ENCODE assay signal across 8 mouse cellular contexts in the genomic region with DNA sequence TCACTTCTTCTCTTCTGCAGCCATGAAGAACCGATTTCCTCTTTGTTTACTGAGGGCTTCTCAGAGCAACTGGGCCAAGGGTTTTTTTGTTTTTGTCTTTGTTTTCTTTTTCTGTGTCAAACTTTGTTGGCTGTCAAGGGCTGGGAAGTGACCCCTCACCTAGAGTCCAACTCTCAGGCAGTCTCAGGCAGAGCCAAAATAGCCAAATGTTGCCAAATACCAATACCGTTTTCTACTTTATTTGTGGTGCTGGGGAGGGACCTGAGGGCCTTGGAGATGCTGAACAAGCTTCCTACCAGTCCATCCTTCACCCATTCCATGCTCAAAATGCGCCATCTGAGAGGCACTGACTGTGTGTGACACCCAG. TPM values are rescaled to one million over a fixed set of nuclear protein-coding genes. Genes with fewer than 3 reads are reported as not detected.
DNase-seq lines count a peak whose midpoint lies in the region; ATAC-seq and TF ChIP-seq lines count a peak whose summit lies in the region.

No protein-coding gene starts in this region.

- 40% methylated on average over 3 of the region's 3 CpGs for WGBS in embryonic facial prominence, embryonic 10.5 days
- WGBS in hindbrain, embryonic 11.5 days = 46% methylated on average over 3 of the region's 3 CpGs
- 51% methylated on average over 3 of the region's 3 CpGs for WGBS in midbrain, embryonic 14.5 days

- peaks cover 73% of the 10 kb centered on the region for H3K4me1 ChIP-seq in embryonic facial prominence, embryonic 10.5 days
- peaks cover 12% of the 10 kb centered on the region for H3K4me1 ChIP-seq in hindbrain, embryonic 11.5 days (replicated peaks; ENCODE audit: control insufficient read depth, insufficient read depth, low read length)
- H3K4me1 ChIP-seq in midbrain, embryonic 14.5 days (ENCODE audit: control insufficient read depth, insufficient read depth, low read length) = peaks cover 12% of the 10 kb centered on the region; the same call in 1 of the 2 replicates

- no peak overlapping the region for H3K4me3 ChIP-seq in layer of hippocampus, adult 2 months
- no peak overlapping the region for H3K4me3 ChIP-seq in embryonic facial prominence, embryonic 10.5 days
- H3K4me3 ChIP-seq in hindbrain, embryonic 11.5 days (ENCODE audit: low read depth, low read length) = no peak overlapping the region
- H3K4me3 ChIP-seq in midbrain, embryonic 14.5 days (replicated peaks; ENCODE audit: low read depth, low read length) = no peak overlapping the region

- no peak overlapping the region for H3K4me2 ChIP-seq in hindbrain, embryonic 11.5 days (replicated peaks; ENCODE audit: low read depth, low read length)
- no peak overlapping the region for H3K4me2 ChIP-seq in midbrain, embryonic 14.5 days (ENCODE audit: low read length)

- no peaks in the 10 kb centered on the region for H3K9me3 ChIP-seq in embryonic facial prominence, embryonic 10.5 days
- no peaks in the 10 kb centered on the region for H3K9me3 ChIP-seq in hindbrain, embryonic 11.5 days (ENCODE audit: control insufficient read depth, low read length)
- H3K9me3 ChIP-seq in midbrain, embryonic 14.5 days (ENCODE audit: control insufficient read depth, low read length) = no peaks in the 10 kb centered on the region

- H3K27me3 ChIP-seq in embryonic facial prominence, embryonic 10.5 days (replicated peaks; ENCODE audit: low read depth, poor library complexity, severe bottlenecking) = no peaks in the 10 kb centered on the region
- no peaks in the 10 kb centered on the region for H3K27me3 ChIP-seq in hindbrain, embryonic 11.5 days (ENCODE audit: control insufficient read depth, insufficient read depth, low read length)
- no peaks in the 10 kb centered on the region for H3K27me3 ChIP-seq in midbrain, embryonic 14.5 days (ENCODE audit: control insufficient read depth, insufficient read depth, low read length)

- no peak for DNase-seq in layer of hippocampus, adult 2 months (ENCODE audit: low spot score in 2 of 2)
- no peak for DNase-seq in layer of hippocampus, adult 18-20 months (ENCODE audit: low spot score in 2 of 2)
- no peak for DNase-seq in embryonic facial prominence, embryonic 10.5 days (ENCODE audit: low spot score)
- DNase-seq in hindbrain, embryonic 11.5 days (ENCODE audit: low spot score) = no peak
- no peak for DNase-seq in midbrain, embryonic 14.5 days
- DNase-seq in adrenal gland, adult 18-20 months (ENCODE audit: low spot score in 2 of 2) = no peak
- DNase-seq in natural killer cell, adult 2 months (ENCODE audit: low spot score in 2 of 2) = no peak

- TF ChIP-seq CTCF in layer of hippocampus, adult 2 months (conservative IDR thresholded peaks at IDR 0.05) = no peak

- no peaks in the 10 kb centered on the region for H3K36me3 ChIP-seq in embryonic facial prominence, embryonic 10.5 days (replicated peaks)
- no peaks in the 10 kb centered on the region for H3K36me3 ChIP-seq in hindbrain, embryonic 11.5 days (ENCODE audit: control insufficient read depth, insufficient read depth, low read length)
- H3K36me3 ChIP-seq in midbrain, embryonic 14.5 days (ENCODE audit: control insufficient read depth, insufficient read depth, low read length) = no peaks in the 10 kb centered on the region

- H3K9ac ChIP-seq in hindbrain, embryonic 11.5 days (ENCODE audit: low read depth, low read length) = no peak overlapping the region
- no peak overlapping the region for H3K9ac ChIP-seq in midbrain, embryonic 14.5 days (replicated peaks; ENCODE audit: low read length)

- no peak for ATAC-seq in hindbrain, embryonic 11.5 days (ENCODE audit: low FRiP score)
- no peak for ATAC-seq in midbrain, embryonic 14.5 days (ENCODE audit: low FRiP score, low TSS enrichment)
- no peak for ATAC-seq in megakaryocyte-erythroid progenitor cell, adult 5-6 weeks (replicated peaks; ENCODE audit: low FRiP score, low TSS enrichment, poor library complexity, severe bottlenecking)

- H3K27ac ChIP-seq in layer of hippocampus, adult 2 months = peak overlapping the region; percentile 85
- H3K27ac ChIP-seq in embryonic facial prominence, embryonic 10.5 days (replicated peaks) = peak overlapping the region; percentile 87
- peak overlapping the region; percentile 89 for H3K27ac ChIP-seq in hindbrain, embryonic 11.5 days (ENCODE audit: low read depth, low read length)
- 0 out of 2 replicates have a peak overlapping the region, but pooled peaks have one; percentile 65 for H3K27ac ChIP-seq in midbrain, embryonic 14.5 days (replicated peaks; ENCODE audit: low read depth, low read length)

RNA-seq across cellular contexts. Expression of gene Fgr, which starts 14.2 kb away (rescaled TPM):
- under 1 TPM in 1 of 2 experiments, not detected in 1; 0.12 TPM for total RNA-seq in layer of hippocampus, adult 2 months (2021)
- total RNA-seq in layer of hippocampus, adult 18-20 months (2021) = under 1 TPM; 0.13 to 0.35 TPM
- polyA plus RNA-seq in embryonic facial prominence, embryonic 10.5 days (2016; fragmentation: Nextera tagmentation; extraction: Ambion mirVana) = 0.16 and 0.21 TPM in 2 replicates
- polyA plus RNA-seq in hindbrain, embryonic 11.5 days (2014; fragmentation: Nextera tagmentation; extraction: Ambion mirVana) = 0.08 and 0.34 TPM in 2 replicates
- polyA plus RNA-seq in midbrain, embryonic 14.5 days (2014; fragmentation: Nextera tagmentation; extraction: Ambion mirVana) = 0.08 TPM in 1 of 2 replicates, not detected in the other
- under 1 TPM; 0.43 to 0.58 TPM for total RNA-seq in adrenal gland, adult 18-20 months (2021)
- 2.8 TPM in 1 of 2 replicates, not detected in the other for total RNA-seq in megakaryocyte-erythroid progenitor cell, adult 5-6 weeks (2014; fragmentation: Nextera tagmentation)
- 0.30 and 0.33 TPM in 2 replicates for total RNA-seq in megakaryocyte-erythroid progenitor cell, adult 5-6 weeks (2017)

RNA-seq across cellular contexts. Expression of gene Fam76a, which starts 37.3 kb away (rescaled TPM):
- total RNA-seq in layer of hippocampus, adult 2 months (2021) = 10 to 100 TPM; 51.2 to 54.5 TPM
- total RNA-seq in layer of hippocampus, adult 18-20 months (2021) = 10 to 100 TPM; 53.1 to 60.5 TPM
- 31.0 and 32.1 TPM in 2 replicates for polyA plus RNA-seq in embryonic facial prominence, embryonic 10.5 days (2016; fragmentation: Nextera tagmentation; extraction: Ambion mirVana)
- 29.7 and 31.9 TPM in 2 replicates for polyA plus RNA-seq in hindbrain, embryonic 11.5 days (2014; fragmentation: Nextera tagmentation; extraction: Ambion mirVana)
- polyA plus RNA-seq in midbrain, embryonic 14.5 days (2014; fragmentation: Nextera tagmentation; extraction: Ambion mirVana) = 41.9 and 47.5 TPM in 2 replicates
- total RNA-seq in adrenal gland, adult 18-20 months (2021) = 10 to 100 TPM; 25.2 to 26.1 TPM
- 20.0 and 23.9 TPM in 2 replicates for total RNA-seq in megakaryocyte-erythroid progenitor cell, adult 5-6 weeks (2014; fragmentation: Nextera tagmentation)
- total RNA-seq in megakaryocyte-erythroid progenitor cell, adult 5-6 weeks (2017) = 23.2 and 26.7 TPM in 2 replicates

RNA-seq across cellular contexts. Expression of gene Ahdc1, which starts 51.4 kb away (rescaled TPM):
- 100 to 1,000 TPM; 108 to 113 TPM for total RNA-seq in layer of hippocampus, adult 2 months (2021)
- 100 to 1,000 TPM; 114 to 116 TPM for total RNA-seq in layer of hippocampus, adult 18-20 months (2021)
- polyA plus RNA-seq in embryonic facial prominence, embryonic 10.5 days (2016; fragmentation: Nextera tagmentation; extraction: Ambion mirVana) = 11.5 and 11.6 TPM in 2 replicates
- 6.8 and 9.0 TPM in 2 replicates for polyA plus RNA-seq in hindbrain, embryonic 11.5 days (2014; fragmentation: Nextera tagmentation; extraction: Ambion mirVana)
- polyA plus RNA-seq in midbrain, embryonic 14.5 days (2014; fragmentation: Nextera tagmentation; extraction: Ambion mirVana) = 13.0 and 15.3 TPM in 2 replicates
- total RNA-seq in adrenal gland, adult 18-20 months (2021) = 10 to 100 TPM; 72.1 to 86.9 TPM
- 4.8 and 7.0 TPM in 2 replicates for total RNA-seq in megakaryocyte-erythroid progenitor cell, adult 5-6 weeks (2014; fragmentation: Nextera tagmentation)
- 0.33 and 0.72 TPM in 2 replicates for total RNA-seq in megakaryocyte-erythroid progenitor cell, adult 5-6 weeks (2017)

Comparison
In these comparisons a context has a peak if more than half of its experiments do, and no peak if none do; other contexts are left out.
1. RNA of gene Ahdc1, which starts 51.4 kb away (total RNA-seq): 114 to 116 TPM in layer of hippocampus, adult 18-20 months, 108 to 113 TPM in layer of hippocampus, adult 2 months and 72.1 to 86.9 TPM in adrenal gland, adult 18-20 months; 0.33 to 7.0 TPM in megakaryocyte-erythroid progenitor cell, adult 5-6 weeks; every median in the first group is over 4 times any median in the second.
2. Peak in every context shown above with its lines, with median percentiles within 50 percentile points of each other: H3K27ac ChIP-seq.